Mouse (Mus musculus): ENCODE data around the gene Elk3. TPM values are rescaled to one million over a fixed set of nuclear protein-coding genes. Genes with fewer than 3 reads are reported as not detected.

Gene Elk3
- polyA plus RNA-seq, 1 experiment = 10.8 TPM

DNA sequence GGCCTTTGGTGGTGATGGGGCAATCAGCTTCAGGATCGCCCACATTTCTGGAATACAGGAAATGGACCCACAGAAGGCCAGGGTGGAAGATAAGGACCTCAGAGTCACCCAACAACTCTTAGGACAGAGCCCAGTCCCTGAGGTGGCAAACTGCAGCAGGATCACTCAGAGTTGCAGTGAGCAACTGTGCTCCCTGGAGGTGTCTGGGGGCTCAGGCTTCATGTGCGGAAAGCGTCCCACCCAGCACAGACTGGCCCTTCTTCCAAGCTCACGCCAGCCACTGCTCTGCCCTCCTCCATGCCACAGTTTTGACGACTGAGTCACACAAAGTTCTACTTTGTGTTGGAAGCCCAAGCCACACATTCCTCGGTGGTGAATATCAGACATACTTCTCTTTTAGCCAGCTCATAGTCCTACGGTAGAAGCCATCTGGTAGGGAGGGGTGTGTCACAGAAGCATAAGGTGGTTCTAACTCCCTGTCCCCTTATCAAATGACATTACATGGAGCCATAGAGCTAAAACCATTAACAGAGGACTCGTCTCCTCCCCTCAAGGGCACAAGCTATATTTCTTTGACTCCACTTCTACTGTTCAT lies 23.3 kb downstream of the Elk3 start:
- 70% methylated on average over 8 of the region's 8 CpGs for WGBS
- Histone ChIP-seq H3K27ac (ENCODE audit: insufficient read depth, low read depth, low read length) (no peak overlapping the region), H3K36me3 (ENCODE audit: control insufficient read depth, insufficient read depth, low read length) (no peaks in the 10 kb centered on the region; the same call in 1 of the 2 replicates), H3K4me3 (ENCODE audit: low read depth, low read length) (no peak overlapping the region), H3K27me3 (ENCODE audit: control insufficient read depth, insufficient read depth, low read length) (no peaks in the 10 kb centered on the region), H3K4me1 (ENCODE audit: control insufficient read depth, insufficient read depth, insufficient read length, low read length) (peaks cover 3% of the 10 kb centered on the region)
- TF ChIP-seq CTCF (IDR thresholded peaks at IDR 0.05; ENCODE audit: extremely low read depth, insufficient read length, insufficient replicate concordance, low read depth, low read length) = no peak

GRCm38 (mm10) chr10:93285489-93285888 lies 25.4 kb downstream of the Elk3 start:
- Histone ChIP-seq H3K4me1 (ENCODE audit: control insufficient read depth, insufficient read depth, insufficient read length, low read length) (no peaks in the 10 kb centered on the region), H3K4me3 (ENCODE audit: low read depth, low read length) (no peak overlapping the region), H3K27me3 (ENCODE audit: control insufficient read depth, insufficient read depth, low read length) (no peaks in the 10 kb centered on the region), H3K27ac (ENCODE audit: insufficient read depth, low read depth, low read length) (0 out of 2 replicates have a peak overlapping the region, but pooled peaks have one; percentile 37), H3K36me3 (ENCODE audit: control insufficient read depth, insufficient read depth, low read length) (no peaks in the 10 kb centered on the region; the same call in 1 of the 2 replicates)
- TF ChIP-seq CTCF (IDR thresholded peaks at IDR 0.05; ENCODE audit: extremely low read depth, insufficient read length, insufficient replicate concordance, low read depth, low read length) (no peak), POLR2A (IDR thresholded peaks at IDR 0.05; ENCODE audit: low read depth, low read length) (no peak)
- WGBS = 81% methylated on average over 5 of the region's 5 CpGs

GRCm38 (mm10) chr10:93283258-93283657 lies 27.7 kb downstream of the Elk3 start:
- Histone ChIP-seq H3K36me3 (ENCODE audit: control insufficient read depth, insufficient read depth, low read length) (no peaks in the 10 kb centered on the region; the same call in 1 of the 2 replicates), H3K27me3 (ENCODE audit: control insufficient read depth, insufficient read depth, low read length) (no peaks in the 10 kb centered on the region), H3K27ac (ENCODE audit: insufficient read depth, low read depth, low read length) (no peak overlapping the region), H3K4me1 (ENCODE audit: control insufficient read depth, insufficient read depth, insufficient read length, low read length) (no peaks in the 10 kb centered on the region), H3K4me3 (ENCODE audit: low read depth, low read length) (no peak overlapping the region)
- 74% methylated on average over 4 of the region's 4 CpGs for WGBS
- TF ChIP-seq POLR2A (IDR thresholded peaks at IDR 0.05; ENCODE audit: low read depth, low read length) (no peak), CTCF (IDR thresholded peaks at IDR 0.05; ENCODE audit: extremely low read depth, insufficient read length, insufficient replicate concordance, low read depth, low read length) (peak; percentile 50; the same call in 1 of the 2 replicates)

DNA sequence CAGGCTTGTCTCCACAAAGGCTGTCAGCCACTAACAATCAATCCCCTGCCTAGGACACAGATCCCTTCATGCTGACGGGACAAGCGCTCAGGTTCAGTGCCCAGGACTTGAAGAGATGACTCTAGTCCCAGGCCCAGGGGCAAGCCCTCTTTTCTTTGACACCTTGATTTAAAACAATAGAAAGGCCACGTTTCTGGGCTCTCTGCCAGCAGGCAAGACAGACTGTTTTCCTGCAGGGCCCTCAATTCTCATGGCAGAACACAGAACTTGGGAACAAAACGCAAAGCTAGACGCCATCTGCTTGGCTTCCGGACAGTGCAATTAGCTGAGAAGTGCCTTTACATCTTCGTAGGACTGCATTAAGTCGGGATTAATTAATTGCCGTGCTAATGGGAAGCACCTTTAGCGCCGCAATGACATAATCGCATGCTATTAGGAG lies 28.4 kb downstream of the Elk3 start:
- 67% methylated on average over 12 of the region's 12 CpGs for WGBS
- no peaks in the 10 kb centered on the region; the same call in 1 of the 2 replicates for H3K36me3 ChIP-seq (ENCODE audit: control insufficient read depth, insufficient read depth, low read length)
- no peak overlapping the region for H3K27ac ChIP-seq (ENCODE audit: insufficient read depth, low read depth, low read length)
- TF ChIP-seq POLR2A (IDR thresholded peaks at IDR 0.05; ENCODE audit: low read depth, low read length) (no peak), CTCF (IDR thresholded peaks at IDR 0.05; ENCODE audit: extremely low read depth, insufficient read length, insufficient replicate concordance, low read depth, low read length) (no peak)
- no peaks in the 10 kb centered on the region for H3K4me1 ChIP-seq (ENCODE audit: control insufficient read depth, insufficient read depth, insufficient read length, low read length)
- H3K27me3 ChIP-seq (ENCODE audit: control insufficient read depth, insufficient read depth, low read length) = no peaks in the 10 kb centered on the region
- H3K4me3 ChIP-seq (ENCODE audit: low read depth, low read length) = no peak overlapping the region

GRCm38 (mm10) chr10:93281092-93281491 lies 29.8 kb downstream of the Elk3 start:
- H3K4me1 ChIP-seq (ENCODE audit: control insufficient read depth, insufficient read depth, insufficient read length, low read length) = peaks cover 2% of the 10 kb centered on the region; the same call in 1 of the 2 replicates
- no peak for TF ChIP-seq CTCF (IDR thresholded peaks at IDR 0.05; ENCODE audit: extremely low read depth, insufficient read length, insufficient replicate concordance, low read depth, low read length)
- no peak for TF ChIP-seq POLR2A (IDR thresholded peaks at IDR 0.05; ENCODE audit: low read depth, low read length)
- no peak overlapping the region for H3K27ac ChIP-seq (ENCODE audit: insufficient read depth, low read depth, low read length)
- no peaks in the 10 kb centered on the region for H3K27me3 ChIP-seq (ENCODE audit: control insufficient read depth, insufficient read depth, low read length)
- WGBS = 71% methylated on average over 7 of the region's 7 CpGs
- H3K4me3 ChIP-seq (ENCODE audit: low read depth, low read length) = no peak overlapping the region
- no peaks in the 10 kb centered on the region; the same call in 1 of the 2 replicates for H3K36me3 ChIP-seq (ENCODE audit: control insufficient read depth, insufficient read depth, low read length)

GRCm38 (mm10) chr10:93280586-93280985 lies 30.3 kb downstream of the Elk3 start:
- Histone ChIP-seq H3K27me3 (ENCODE audit: control insufficient read depth, insufficient read depth, low read length) (no peaks in the 10 kb centered on the region), H3K4me3 (ENCODE audit: low read depth, low read length) (no peak overlapping the region), H3K4me1 (ENCODE audit: control insufficient read depth, insufficient read depth, insufficient read length, low read length) (peaks cover 5% of the 10 kb centered on the region; the same call in 1 of the 2 replicates), H3K36me3 (ENCODE audit: control insufficient read depth, insufficient read depth, low read length) (no peaks in the 10 kb centered on the region; the same call in 1 of the 2 replicates), H3K27ac (ENCODE audit: insufficient read depth, low read depth, low read length) (no peak overlapping the region)
- 81% methylated on average over 12 of the region's 12 CpGs for WGBS
- TF ChIP-seq CTCF (IDR thresholded peaks at IDR 0.05; ENCODE audit: extremely low read depth, insufficient read length, insufficient replicate concordance, low read depth, low read length) (no peak), POLR2A (IDR thresholded peaks at IDR 0.05; ENCODE audit: low read depth, low read length) (no peak)

- Histone ChIP-seq H3K27me3 (ENCODE audit: control insufficient read depth, insufficient read depth, low read length) (no peaks in the 10 kb centered on the region), H3K27ac (ENCODE audit: insufficient read depth, low read depth, low read length) (no peak overlapping the region), H3K4me1 (ENCODE audit: control insufficient read depth, insufficient read depth, insufficient read length, low read length) (peaks cover 17% of the 10 kb centered on the region), H3K4me3 (ENCODE audit: low read depth, low read length) (no peak overlapping the region), H3K36me3 (ENCODE audit: control insufficient read depth, insufficient read depth, low read length) (no peaks in the 10 kb centered on the region; the same call in 1 of the 2 replicates)
- 76% methylated on average over 9 of the region's 9 CpGs for WGBS
- TF ChIP-seq POLR2A (IDR thresholded peaks at IDR 0.05; ENCODE audit: low read depth, low read length) (no peak), CTCF (IDR thresholded peaks at IDR 0.05; ENCODE audit: extremely low read depth, insufficient read length, insufficient replicate concordance, low read depth, low read length) (no peak)
Observed at GRCm38 (mm10) chr10:93279062-93279461, 31.9 kb downstream of the Elk3 start.

All from small intestine, adult 2 months (tissue).